Mouse (Mus musculus): ENCODE data around the gene Mmp24. TPM values are rescaled to one million over a fixed set of nuclear protein-coding genes. Genes with fewer than 3 reads are reported as not detected.
A peak's percentile ranks its signal among the peaks of the same experiment; 100 is the strongest.
"Not testable (repeated sequence)": the region's sequence is repeated elsewhere in the genome, so short reads cannot be mapped to it uniquely, and the experiment has no call there.

The Mmp24 gene
- 0.16 TPM in 1 of 2 replicates, not detected in the other for polyA plus RNA-seq (2011; ENCODE audit: insufficient read length, low read depth, missing spikeins)

DNA sequence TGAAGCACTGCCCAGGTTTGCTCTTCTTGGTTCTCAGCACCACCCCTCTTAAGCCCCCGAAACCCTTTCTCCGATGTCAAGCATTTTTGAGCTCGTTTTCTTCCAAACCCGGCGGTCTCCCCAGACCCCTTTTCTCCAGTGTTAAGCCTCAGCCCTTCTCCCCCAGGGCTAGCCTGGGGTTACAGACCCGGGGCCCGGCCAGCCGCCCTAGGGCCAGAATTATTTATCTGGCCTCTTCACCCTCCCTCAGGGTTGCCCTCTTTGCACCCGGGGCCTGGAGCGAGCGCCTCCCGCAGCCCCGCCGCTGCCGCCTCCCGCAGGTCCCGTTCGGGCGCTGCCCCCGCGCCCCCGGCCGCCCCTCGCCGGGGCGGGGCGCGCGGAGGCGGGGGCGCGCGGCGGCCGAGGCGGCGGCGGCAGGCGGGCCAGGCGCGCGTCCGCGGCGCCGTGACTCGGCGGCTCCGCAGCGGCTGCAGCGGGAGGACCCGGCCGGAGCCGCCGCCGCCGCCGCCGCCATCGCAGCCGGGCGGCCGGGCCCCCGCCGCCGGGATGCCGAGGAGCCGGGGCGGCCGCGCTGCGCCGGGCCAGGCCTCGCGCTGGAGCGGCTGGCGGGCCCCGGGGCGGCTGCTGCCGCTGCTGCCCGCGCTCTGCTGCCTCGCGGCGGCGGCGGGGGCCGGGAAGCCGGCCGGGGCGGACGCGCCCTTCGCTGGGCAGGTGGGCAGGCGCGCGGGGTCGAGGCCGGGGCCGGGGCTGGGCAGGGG, at the start of gene Mmp24:
Mmp24 (plus strand) TSS at position 416 of the 758 bp plus-strand sequence.
- H3K4me1 ChIP-seq (ENCODE audit: control insufficient read depth, insufficient read depth, low read length) = no peaks in the 10 kb centered on the region
- H3K27ac ChIP-seq (ENCODE audit: insufficient read depth, low read length) = no peak within 1 kb of the TSS
- peak within 1 kb of the TSS; percentile 29 for H3K4me3 ChIP-seq (ENCODE audit: insufficient read depth, low read length)
- TF ChIP-seq POLR2A (IDR thresholded peaks at IDR 0.05; ENCODE audit: low read depth, low read length) = no peak
- no peak for TF ChIP-seq CTCF (IDR thresholded peaks at IDR 0.05; ENCODE audit: borderline replicate concordance, insufficient read depth, low read length)

DNA sequence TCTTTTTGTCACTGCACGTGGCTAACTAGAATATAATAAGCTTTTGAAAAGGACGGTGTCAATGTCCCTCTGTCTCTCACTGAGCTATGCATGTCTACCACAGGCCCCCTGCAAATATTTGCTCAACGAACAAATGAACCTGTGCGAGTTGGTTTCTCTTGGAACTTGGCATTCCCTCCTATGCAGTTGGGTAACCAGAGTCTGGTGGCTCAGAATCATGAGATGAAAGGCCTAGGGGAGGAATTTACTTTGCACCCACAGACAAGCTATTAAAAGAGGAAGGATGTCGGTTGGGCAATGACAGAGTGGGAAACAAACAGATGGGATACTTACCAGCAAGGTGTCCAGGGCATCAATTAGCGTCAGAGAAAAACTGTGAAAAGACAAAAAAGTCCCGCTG, 48.8 kb upstream of the Mmp24 start:
- H3K4me3 ChIP-seq (ENCODE audit: insufficient read depth, low read length) = no peak overlapping the region
- H3K27ac ChIP-seq (ENCODE audit: insufficient read depth, low read length) = no peak overlapping the region
- TF ChIP-seq CTCF (IDR thresholded peaks at IDR 0.05; ENCODE audit: borderline replicate concordance, insufficient read depth, low read length) (no peak), POLR2A (IDR thresholded peaks at IDR 0.05; ENCODE audit: low read depth, low read length) (no peak)
- no peaks in the 10 kb centered on the region for H3K4me1 ChIP-seq (ENCODE audit: control insufficient read depth, insufficient read depth, low read length)

DNA sequence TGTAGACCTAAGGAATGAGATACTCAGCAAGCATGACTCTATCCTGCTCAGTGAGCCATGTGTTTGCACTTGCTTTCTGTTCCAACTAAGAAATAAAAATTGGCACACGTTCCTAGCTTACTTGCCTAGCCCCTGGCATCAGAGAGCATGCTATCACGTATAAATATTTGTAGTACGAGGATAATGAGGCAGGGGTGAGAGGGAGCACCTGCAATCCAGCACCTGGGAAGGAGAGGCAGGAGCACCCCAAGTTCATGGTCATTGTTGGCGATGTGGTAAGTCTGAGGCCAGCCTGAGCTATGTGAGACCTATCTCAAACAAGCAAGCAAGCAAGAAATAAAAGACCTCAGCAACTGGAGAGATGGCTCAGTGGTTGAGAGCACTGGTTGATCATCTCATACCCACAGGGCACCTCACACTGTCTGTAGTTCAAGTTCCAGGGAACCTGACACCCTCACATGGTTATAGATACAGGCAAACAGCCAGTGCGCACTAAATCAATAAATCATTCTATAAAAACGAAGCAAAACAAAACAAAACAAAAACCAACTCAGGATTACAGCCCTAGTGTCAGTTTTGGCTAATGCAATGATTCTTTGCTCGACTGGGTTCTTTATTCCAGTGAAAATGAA, 47.3 kb upstream of the Mmp24 start:
- no peak overlapping the region for H3K4me3 ChIP-seq (ENCODE audit: insufficient read depth, low read length)
- TF ChIP-seq POLR2A (IDR thresholded peaks at IDR 0.05; ENCODE audit: low read depth, low read length) (no peak), CTCF (IDR thresholded peaks at IDR 0.05; ENCODE audit: borderline replicate concordance, insufficient read depth, low read length) (no peak)
- no peaks in the 10 kb centered on the region for H3K4me1 ChIP-seq (ENCODE audit: control insufficient read depth, insufficient read depth, low read length)
- no peak overlapping the region for H3K27ac ChIP-seq (ENCODE audit: insufficient read depth, low read length)

- Histone ChIP-seq H3K4me1 (ENCODE audit: control insufficient read depth, insufficient read depth, low read length) (no peaks in the 10 kb centered on the region), H3K27ac (ENCODE audit: insufficient read depth, low read length) (no peak overlapping the region), H3K4me3 (ENCODE audit: insufficient read depth, low read length) (peak overlapping the region; percentile 85)
- no peak for TF ChIP-seq POLR2A (IDR thresholded peaks at IDR 0.05; ENCODE audit: low read depth, low read length)
- no peak for TF ChIP-seq CTCF (IDR thresholded peaks at IDR 0.05; ENCODE audit: borderline replicate concordance, insufficient read depth, low read length)
Observed at GRCm38 (mm10) chr2:155728742-155729141, 46.4 kb upstream of the Mmp24 start.

- Histone ChIP-seq H3K27ac (ENCODE audit: insufficient read depth, low read length) (no peak within 1 kb of the TSS), H3K4me3 (ENCODE audit: insufficient read depth, low read length) (peak within 1 kb of the TSS; percentile 85)
- TF ChIP-seq CTCF (IDR thresholded peaks at IDR 0.05; ENCODE audit: borderline replicate concordance, insufficient read depth, low read length) (no peak), POLR2A (IDR thresholded peaks at IDR 0.05; ENCODE audit: low read depth, low read length) (peak; percentile 88)
Observed at GRCm38 (mm10) chr2:155729158-155729645, 45.9 kb upstream of the Mmp24 start, which contains the start of gene Edem2. TSS of gene Edem2 (minus strand) at chr2:155729475.

DNA sequence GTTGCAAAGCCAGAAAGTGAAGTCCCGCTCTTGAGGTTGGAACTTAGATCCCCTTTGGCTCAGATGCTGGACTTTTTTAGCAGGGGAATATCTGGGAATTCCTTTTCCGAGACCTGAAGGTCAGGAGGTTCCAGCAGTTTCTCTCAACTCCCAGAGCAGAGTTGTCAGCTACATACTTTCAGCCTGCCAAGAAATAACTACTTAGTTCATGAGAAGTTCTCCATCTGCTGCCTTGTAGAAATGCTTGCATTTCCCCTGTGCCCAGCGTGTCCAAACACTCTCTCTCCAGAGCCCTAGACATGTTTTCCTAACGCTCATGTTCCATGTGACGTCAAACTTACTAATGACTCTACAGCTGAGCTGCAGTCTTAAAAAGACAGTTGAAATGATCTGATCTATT, 40.1 kb upstream of the Mmp24 start:
- H3K27ac ChIP-seq (ENCODE audit: insufficient read depth, low read length) = no peak overlapping the region
- H3K4me3 ChIP-seq (ENCODE audit: insufficient read depth, low read length) = no peak overlapping the region
- TF ChIP-seq POLR2A (IDR thresholded peaks at IDR 0.05; ENCODE audit: low read depth, low read length) (no peak), CTCF (IDR thresholded peaks at IDR 0.05; ENCODE audit: borderline replicate concordance, insufficient read depth, low read length) (no peak)
- peaks cover 4% of the 10 kb centered on the region; the same call in 1 of the 2 replicates for H3K4me1 ChIP-seq (ENCODE audit: control insufficient read depth, insufficient read depth, low read length)

More at GRCm38 (mm10) chr2:155729158-155729645, 45.9 kb upstream of the Mmp24 start, which contains the start of gene Edem2:
- no peaks in the 10 kb centered on the region for H3K4me1 ChIP-seq (ENCODE audit: control insufficient read depth, insufficient read depth, low read length)

- H3K27ac ChIP-seq (ENCODE audit: insufficient read depth, low read length); H3K4me3 ChIP-seq (ENCODE audit: insufficient read depth, low read length); H3K4me1 ChIP-seq (ENCODE audit: control insufficient read depth, insufficient read depth, low read length): not testable (repeated sequence)
Observed at GRCm38 (mm10) chr2:155735766-155736165, 39.4 kb upstream of the Mmp24 start, which contains the start of gene Gm17581. TSS of gene Gm17581 (minus strand) at chr2:155735866.

GRCm38 (mm10) chr2:155736936-155737335, 38.2 kb upstream of the Mmp24 start:
- TF ChIP-seq POLR2A (IDR thresholded peaks at IDR 0.05; ENCODE audit: low read depth, low read length) = no peak
- no peak for TF ChIP-seq CTCF (IDR thresholded peaks at IDR 0.05; ENCODE audit: borderline replicate concordance, insufficient read depth, low read length)
- no peak overlapping the region for H3K4me3 ChIP-seq (ENCODE audit: insufficient read depth, low read length)
- no peak overlapping the region for H3K27ac ChIP-seq (ENCODE audit: insufficient read depth, low read length)
- peaks cover 4% of the 10 kb centered on the region; the same call in 1 of the 2 replicates for H3K4me1 ChIP-seq (ENCODE audit: control insufficient read depth, insufficient read depth, low read length)

DNA sequence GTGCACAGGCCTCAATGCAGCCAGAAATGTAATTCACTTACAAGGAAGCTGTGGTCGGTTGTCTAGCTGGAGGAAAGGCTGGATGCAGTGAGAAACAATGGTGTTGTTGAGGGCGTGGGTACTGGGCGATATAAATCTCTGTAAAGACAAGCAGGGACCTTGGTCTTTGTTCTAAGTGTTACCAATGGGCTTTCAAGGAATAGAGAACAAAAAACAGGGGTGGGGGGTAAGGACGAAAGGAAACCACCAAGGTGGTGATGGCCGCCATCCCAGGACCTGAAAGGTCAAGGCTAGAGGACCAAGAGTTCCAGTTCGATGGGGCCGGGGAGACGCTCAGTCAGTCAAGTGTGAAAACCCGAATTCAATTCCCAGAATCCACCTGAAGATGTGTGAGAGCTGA, 37.3 kb upstream of the Mmp24 start:
- TF ChIP-seq CTCF (IDR thresholded peaks at IDR 0.05; ENCODE audit: borderline replicate concordance, insufficient read depth, low read length) (no peak), POLR2A (IDR thresholded peaks at IDR 0.05; ENCODE audit: low read depth, low read length) (no peak)
- Histone ChIP-seq H3K4me3 (ENCODE audit: insufficient read depth, low read length) (no peak overlapping the region), H3K27ac (ENCODE audit: insufficient read depth, low read length) (no peak overlapping the region), H3K4me1 (ENCODE audit: control insufficient read depth, insufficient read depth, low read length) (peaks cover 4% of the 10 kb centered on the region; the same call in 1 of the 2 replicates)

DNA sequence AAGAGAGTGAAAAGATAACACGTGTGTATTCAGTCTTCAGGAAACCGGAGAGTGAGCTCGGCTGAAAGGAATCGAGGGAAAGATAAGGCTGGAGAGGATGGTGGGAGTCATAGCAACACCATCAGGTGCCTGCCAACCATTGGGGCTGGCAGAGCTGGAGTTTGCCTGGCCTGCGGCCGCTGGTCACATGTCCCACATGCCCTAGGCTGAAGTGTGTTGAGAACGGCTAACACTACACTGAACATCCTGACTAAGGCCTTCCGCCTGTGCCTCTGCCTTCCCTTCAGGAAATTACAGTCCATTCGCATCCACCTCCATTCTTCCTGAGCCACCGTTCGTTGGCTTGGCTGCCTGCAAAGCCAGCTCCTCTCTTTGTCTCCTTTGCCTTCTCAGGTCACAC, 32.9 kb upstream of the Mmp24 start:
- Histone ChIP-seq H3K27ac (ENCODE audit: insufficient read depth, low read length) (no peak overlapping the region), H3K4me1 (ENCODE audit: control insufficient read depth, insufficient read depth, low read length) (no peaks in the 10 kb centered on the region), H3K4me3 (ENCODE audit: insufficient read depth, low read length) (no peak overlapping the region)
- TF ChIP-seq CTCF (IDR thresholded peaks at IDR 0.05; ENCODE audit: borderline replicate concordance, insufficient read depth, low read length) = no peak
- TF ChIP-seq POLR2A (IDR thresholded peaks at IDR 0.05; ENCODE audit: low read depth, low read length) = no peak
